Mouse (Mus musculus): Measurements from ENCODE around the gene Gm20388.

DNA sequence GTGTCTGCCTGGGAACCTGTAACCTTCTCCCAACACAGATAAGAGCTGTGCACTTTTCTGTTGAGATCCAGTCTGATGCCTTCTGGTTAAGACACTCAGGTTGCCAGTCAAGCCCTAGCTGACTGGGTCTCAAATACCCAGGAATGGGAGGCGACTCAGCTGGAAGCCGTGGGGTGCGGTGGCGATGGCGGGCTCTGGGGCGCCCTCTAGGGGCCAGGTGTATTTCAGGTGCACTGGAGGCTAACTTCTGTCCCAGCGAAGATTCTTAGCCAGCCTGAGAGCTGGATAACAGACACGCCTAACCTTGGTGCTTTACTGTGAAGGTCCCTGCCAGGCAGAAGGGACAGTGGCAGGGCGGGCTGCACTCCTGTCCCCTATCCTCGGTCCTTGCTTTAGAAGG lies 976.6 kb downstream of the Gm20388 start:
- TF ChIP-seq CTCF (IDR thresholded peaks at IDR 0.05; ENCODE audit: low read depth): peak; percentile 76
- TF ChIP-seq EP300 (IDR thresholded peaks at IDR 0.05; ENCODE audit: low read depth): no peak

Data from liver, embryonic 14.5 days (tissue).